Mouse (Mus musculus) limb, embryonic 13.5 days (tissue): ENCODE measurements around the gene Itgb6. TPM values are rescaled to one million over a fixed set of nuclear protein-coding genes. Genes with fewer than 3 reads are reported as not detected.

Source experiments
- ATAC-seq: fragments of 200-750 bp; cut with Nextera tagmentation; 2 replicates; pipeline ENCODE4 v1.8.0; 2017; ENCODE audit warnings: low read depth, moderate number of reproducible peaks, moderate TSS enrichment; ENCODE audit not compliant: low FRiP score
- H3K27ac ChIP-seq: fragments of 300-500 bp; sonication (generic); 2 replicates; pipeline ENCODE4 v1.5.1; 2015; ENCODE audit warnings: inconsistent platforms, mild to moderate bottlenecking, moderate library complexity
- H3K27me3 ChIP-seq: fragments of 300-500 bp; sonication (generic); 2 replicates; pipeline ENCODE4 v1.6.1; 2015; ENCODE audit warnings: mild to moderate bottlenecking, inconsistent platforms
- H3K36me3 ChIP-seq: fragments of 300-500 bp; sonication (generic); 2 replicates; pipeline ENCODE4 v1.6.1; 2015; ENCODE audit warnings: inconsistent platforms, mild to moderate bottlenecking, moderate library complexity
- H3K4me1 ChIP-seq: fragments of 300-500 bp; sonication (generic); 2 replicates; pipeline ENCODE4 v1.6.1; 2015; ENCODE audit warnings: inconsistent platforms
- H3K4me2 ChIP-seq: fragments of 300-500 bp; sonication (generic); replicated peaks from 2 replicates; pipeline ENCODE4 v1.6.1; 2015; ENCODE audit warnings: inconsistent platforms, mild to moderate bottlenecking, moderate library complexity
- H3K4me3 ChIP-seq: fragments of 300-500 bp; sonication (generic); 2 replicates; pipeline ENCODE4 v1.5.1; 2015; ENCODE audit warnings: moderate library complexity, mild to moderate bottlenecking, inconsistent platforms
- H3K9ac ChIP-seq: fragments of 300-500 bp; sonication (generic); 2 replicates; pipeline ENCODE4 v1.6.1; 2015; ENCODE audit warnings: mild to moderate bottlenecking, inconsistent platforms
- H3K9me3 ChIP-seq: fragments of 300-500 bp; sonication (generic); 2 replicates; pipeline ENCODE4 v1.6.1; 2016; ENCODE audit warnings: inconsistent platforms
- WGBS: fragments of 180-500 bp; shearing (Covaris S2); methylation state at CpG from one replicate; pipeline ENCODE4 v1.1.7; 2015; 5-methylcytosine and 5-hydroxymethylcytosine counted together
- polyA plus RNA-seq: library from polyadenylated mRNA; unstranded; fragments of >200 nt; fragmentation: Nextera tagmentation; extraction: Ambion mirVana; gene quantifications from 2 replicates; pipeline ENCODE4 v1.2.1, GENCODE M21; 2015

Itgb6 gene
- polyA plus RNA-seq, 1 experiment from 2014 or later, result 3.1 TPM

GRCm38 (mm10) chr2:60728902-60729585 lies 6.6 kb upstream of the Itgb6 start:
- Histone ChIP-seq H3K9me3 (no peaks in the 10 kb centered on the region), H3K27ac (no peak overlapping the region), H3K36me3 (no peaks in the 10 kb centered on the region), H3K9ac (no peak overlapping the region), H3K4me3 (no peak overlapping the region), H3K4me1 (peaks cover 20% of the 10 kb centered on the region), H3K4me2 (no peak overlapping the region), H3K27me3 (no peaks in the 10 kb centered on the region)
- ATAC-seq, result no peak
- WGBS, result 25% methylated on average over 10 of the region's 10 CpGs

DNA sequence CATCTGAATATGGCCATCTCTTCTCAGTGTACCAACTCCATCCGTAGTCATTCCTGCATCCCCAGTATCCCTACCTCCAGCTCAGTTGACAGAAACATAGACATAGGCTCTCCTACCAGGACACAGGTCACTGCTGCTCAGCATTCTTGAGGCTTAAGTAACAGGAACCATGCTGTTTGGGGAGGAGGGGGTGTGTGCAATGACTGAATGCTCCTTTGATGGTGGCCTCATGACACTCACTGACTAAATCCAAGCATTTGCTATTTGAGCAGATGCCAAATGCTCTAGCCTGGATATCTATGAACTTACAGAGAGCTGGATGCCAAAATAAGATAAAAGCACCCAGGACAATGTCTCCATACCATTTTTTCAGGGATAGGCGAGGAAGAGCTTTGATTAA lies 2.2 kb upstream of the Itgb6 start:
- H3K4me3 ChIP-seq, result no peak overlapping the region
- no peak for ATAC-seq
- H3K9ac ChIP-seq, result no peak overlapping the region
- H3K27me3 ChIP-seq, result no peaks in the 10 kb centered on the region
- H3K4me1 ChIP-seq, result peaks cover 13% of the 10 kb centered on the region
- H3K9me3 ChIP-seq, result no peaks in the 10 kb centered on the region
- H3K4me2 ChIP-seq, result no peak overlapping the region
- H3K36me3 ChIP-seq, result no peaks in the 10 kb centered on the region
- H3K27ac ChIP-seq, result no peak overlapping the region
- 77% methylated on average over 2 of the region's 2 CpGs for WGBS

- 89% methylated on average over 3 of the region's 3 CpGs for WGBS
- no peak overlapping the region; the same call in 1 of the 2 replicates for H3K27ac ChIP-seq
- no peak overlapping the region for H3K4me3 ChIP-seq
- no peaks in the 10 kb centered on the region for H3K36me3 ChIP-seq
- no peak overlapping the region for H3K9ac ChIP-seq
- H3K4me1 ChIP-seq, result no peaks in the 10 kb centered on the region
- no peaks in the 10 kb centered on the region for H3K27me3 ChIP-seq
- no peak for ATAC-seq
- H3K4me2 ChIP-seq, result no peak overlapping the region
- no peaks in the 10 kb centered on the region for H3K9me3 ChIP-seq
Measured at GRCm38 (mm10) chr2:60722967-60723366, 524 bp upstream of the Itgb6 start.

GRCm38 (mm10) chr2:60720906-60721305 lies 1.5 kb downstream of the Itgb6 start:
- Histone ChIP-seq H3K27me3 (peaks cover 4% of the 10 kb centered on the region; the same call in 1 of the 2 replicates), H3K36me3 (no peaks in the 10 kb centered on the region), H3K4me3 (no peak overlapping the region), H3K4me1 (peaks cover 5% of the 10 kb centered on the region; the same call in 1 of the 2 replicates), H3K4me2 (no peak overlapping the region), H3K27ac (no peak overlapping the region), H3K9ac (no peak overlapping the region), H3K9me3 (no peaks in the 10 kb centered on the region)
- 19% methylated on average over 5 of the region's 5 CpGs for WGBS
- no peak for ATAC-seq

DNA sequence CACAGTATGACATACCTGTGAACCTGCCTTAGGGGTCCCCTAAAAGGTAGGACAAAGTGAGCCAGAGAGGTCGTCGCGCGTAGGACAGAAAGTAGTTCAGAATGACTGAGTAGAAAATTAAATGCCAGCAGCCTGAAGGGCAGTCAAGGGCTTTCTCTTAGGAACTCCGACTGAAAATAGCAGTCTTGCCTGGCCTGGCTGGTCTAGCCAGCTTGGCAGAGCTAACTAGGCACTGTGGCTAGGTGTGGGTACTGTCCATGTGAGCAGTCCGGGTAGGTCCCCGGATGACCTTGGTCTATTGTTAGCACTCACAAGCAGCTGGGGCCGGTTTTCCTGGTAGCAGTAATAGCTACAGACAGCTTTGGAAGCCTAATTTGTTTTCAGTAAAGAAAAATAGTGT lies 2.2 kb downstream of the Itgb6 start:
- peaks cover 12% of the 10 kb centered on the region for H3K4me1 ChIP-seq
- H3K27me3 ChIP-seq, result peaks cover 4% of the 10 kb centered on the region; the same call in 1 of the 2 replicates
- no peaks in the 10 kb centered on the region for H3K36me3 ChIP-seq
- no peak overlapping the region for H3K9ac ChIP-seq
- no peak overlapping the region for H3K4me2 ChIP-seq
- no peak overlapping the region for H3K4me3 ChIP-seq
- H3K9me3 ChIP-seq, result no peaks in the 10 kb centered on the region
- no peak overlapping the region for H3K27ac ChIP-seq
- no peak for ATAC-seq
- WGBS, result 76% methylated on average over 8 of the region's 8 CpGs

DNA sequence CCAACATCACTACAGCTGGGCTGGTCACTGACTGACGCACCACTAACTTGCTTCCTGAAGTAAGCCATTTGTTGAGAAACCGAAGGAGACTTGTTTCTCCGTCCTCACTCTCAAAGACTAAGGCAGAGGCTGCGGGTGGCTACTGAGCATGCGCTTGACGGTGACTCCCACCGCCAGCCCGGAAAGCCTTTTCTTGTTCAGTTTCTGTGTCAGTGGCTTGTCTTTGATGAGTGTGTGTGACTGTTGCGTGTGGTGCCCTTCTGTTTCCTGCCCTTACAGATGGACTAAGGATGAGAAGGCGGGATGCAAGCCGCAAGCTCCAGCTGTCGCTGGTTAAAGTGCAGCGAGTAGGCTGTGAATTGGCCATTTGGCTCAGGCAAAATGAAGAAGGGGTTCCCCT lies 5.1 kb downstream of the Itgb6 start:
- Histone ChIP-seq H3K4me2 (peak overlapping the region; percentile 34; the same call in 1 of the 2 replicates), H3K4me1 (peaks cover 29% of the 10 kb centered on the region), H3K36me3 (no peaks in the 10 kb centered on the region), H3K9ac (no peak overlapping the region), H3K9me3 (no peaks in the 10 kb centered on the region), H3K27me3 (peaks cover 4% of the 10 kb centered on the region; the same call in 1 of the 2 replicates), H3K4me3 (no peak overlapping the region), H3K27ac (no peak overlapping the region)
- no peak for ATAC-seq
- 65% methylated on average over 13 of the region's 13 CpGs for WGBS

- peaks cover 4% of the 10 kb centered on the region; the same call in 1 of the 2 replicates for H3K27me3 ChIP-seq
- H3K9me3 ChIP-seq, result no peaks in the 10 kb centered on the region
- ATAC-seq, result no peak
- H3K4me3 ChIP-seq, result no peak overlapping the region
- H3K9ac ChIP-seq, result no peak overlapping the region
- H3K27ac ChIP-seq, result no peak overlapping the region
- no peak overlapping the region for H3K4me2 ChIP-seq
- no peaks in the 10 kb centered on the region for H3K36me3 ChIP-seq
- peaks cover 29% of the 10 kb centered on the region for H3K4me1 ChIP-seq
Measured at GRCm38 (mm10) chr2:60716549-60716948, 5.9 kb downstream of the Itgb6 start.

- 71% methylated on average over 13 of the region's 13 CpGs for WGBS
- H3K4me1 ChIP-seq, result peaks cover 29% of the 10 kb centered on the region
- no peak for ATAC-seq
Measured at GRCm38 (mm10) chr2:60715771-60716170, 6.7 kb downstream of the Itgb6 start.

DNA sequence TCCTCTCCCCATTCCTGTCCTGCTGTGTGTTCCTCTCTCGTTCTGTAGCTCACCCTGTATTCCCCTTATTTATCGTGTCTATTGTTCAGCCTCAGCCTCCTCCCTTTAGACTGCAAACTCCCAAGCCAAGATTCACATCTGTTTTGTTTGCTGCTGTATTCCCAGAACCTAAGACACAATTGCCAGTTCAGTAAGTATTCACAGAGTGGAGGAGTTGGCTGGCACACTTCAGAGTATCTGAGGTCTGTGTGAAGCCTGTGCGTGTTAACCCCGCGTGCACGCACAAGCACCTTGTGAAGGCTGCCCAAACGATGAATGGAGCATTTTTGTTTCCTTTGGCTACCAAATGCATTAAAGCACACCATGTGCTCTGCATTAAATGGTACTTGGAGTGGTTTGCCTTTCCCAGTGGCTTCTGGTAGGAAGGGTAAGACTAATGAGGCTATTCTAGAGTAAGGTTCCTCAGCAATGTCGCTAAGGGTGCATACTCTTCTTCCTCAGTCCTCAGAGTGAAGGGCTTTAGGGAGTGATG lies 7.4 kb downstream of the Itgb6 start:
- Histone ChIP-seq H3K4me3 (no peak overlapping the region), H3K9me3 (no peaks in the 10 kb centered on the region), H3K4me1 (peaks cover 29% of the 10 kb centered on the region), H3K27me3 (peaks cover 4% of the 10 kb centered on the region; the same call in 1 of the 2 replicates), H3K27ac (peak overlapping the region; percentile 44; the same call in 1 of the 2 replicates), H3K9ac (no peak overlapping the region), H3K4me2 (no peak overlapping the region), H3K36me3 (no peaks in the 10 kb centered on the region)
- 33% methylated on average over 8 of the region's 8 CpGs for WGBS
- ATAC-seq, result no peak

More at GRCm38 (mm10) chr2:60715771-60716170, 6.7 kb downstream of the Itgb6 start:
- Histone ChIP-seq H3K27ac (no peak overlapping the region), H3K36me3 (no peaks in the 10 kb centered on the region), H3K4me2 (no peak overlapping the region), H3K9me3 (no peaks in the 10 kb centered on the region), H3K4me3 (no peak overlapping the region), H3K9ac (no peak overlapping the region), H3K27me3 (peaks cover 4% of the 10 kb centered on the region; the same call in 1 of the 2 replicates)

DNA sequence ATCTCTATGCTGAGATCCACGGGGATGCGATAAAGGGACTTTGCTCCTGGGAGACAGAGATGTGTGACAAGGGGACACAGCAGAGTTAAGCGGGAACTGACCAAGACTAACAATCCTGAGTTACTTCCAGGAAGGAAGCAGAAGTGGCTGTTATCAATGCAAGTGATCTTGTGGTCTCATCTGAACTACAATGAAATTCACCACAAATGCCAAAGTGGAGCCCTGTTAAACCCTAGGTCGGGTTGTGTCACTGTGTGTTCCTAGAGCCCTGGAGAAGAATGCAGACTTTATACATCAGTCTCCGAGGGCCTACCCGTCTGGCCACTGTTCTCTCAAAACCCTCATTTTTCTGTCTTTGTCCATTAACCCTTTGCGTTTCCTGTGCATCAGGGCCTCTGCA lies 8.0 kb downstream of the Itgb6 start:
- 43% methylated on average over 7 of the region's 7 CpGs for WGBS
- H3K27ac ChIP-seq, result no peak overlapping the region
- no peak overlapping the region for H3K9ac ChIP-seq
- H3K4me3 ChIP-seq, result no peak overlapping the region
- H3K9me3 ChIP-seq, result no peaks in the 10 kb centered on the region
- H3K36me3 ChIP-seq, result no peaks in the 10 kb centered on the region
- H3K4me1 ChIP-seq, result peaks cover 29% of the 10 kb centered on the region
- no peak for ATAC-seq
- no peak overlapping the region for H3K4me2 ChIP-seq
- peaks cover 6% of the 10 kb centered on the region; the same call in 1 of the 2 replicates for H3K27me3 ChIP-seq

DNA sequence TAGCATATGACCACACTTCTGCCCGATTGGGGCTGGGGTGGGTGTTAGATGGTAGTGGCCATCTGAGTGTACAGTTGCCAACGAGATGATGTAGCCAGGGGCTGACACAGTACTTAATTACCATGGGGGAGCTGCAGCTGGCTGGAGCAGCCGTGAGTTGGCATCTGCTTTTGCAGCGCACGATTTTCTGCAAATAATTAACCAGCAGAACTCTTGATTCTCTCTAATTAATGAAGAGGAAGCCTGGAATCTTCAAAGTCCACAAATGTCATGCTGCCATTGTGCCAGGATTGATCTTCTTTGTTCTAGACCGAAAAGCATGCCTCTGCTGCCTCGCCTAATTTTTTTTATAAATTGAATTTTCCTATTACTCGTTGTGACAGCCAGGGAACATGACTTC lies 8.6 kb downstream of the Itgb6 start:
- no peak overlapping the region for H3K4me2 ChIP-seq
- no peaks in the 10 kb centered on the region for H3K9me3 ChIP-seq
- H3K27ac ChIP-seq, result no peak overlapping the region
- H3K4me1 ChIP-seq, result peaks cover 29% of the 10 kb centered on the region
- 25% methylated on average over 8 of the region's 8 CpGs for WGBS
- H3K4me3 ChIP-seq, result no peak overlapping the region
- peaks cover 6% of the 10 kb centered on the region; the same call in 1 of the 2 replicates for H3K27me3 ChIP-seq
- ATAC-seq, result no peak
- no peaks in the 10 kb centered on the region for H3K36me3 ChIP-seq
- H3K9ac ChIP-seq, result no peak overlapping the region

GRCm38 (mm10) chr2:60712891-60713290 lies 9.6 kb downstream of the Itgb6 start:
- Histone ChIP-seq H3K27ac (no peak overlapping the region), H3K4me3 (no peak overlapping the region), H3K4me1 (peaks cover 29% of the 10 kb centered on the region), H3K27me3 (peaks cover 6% of the 10 kb centered on the region; the same call in 1 of the 2 replicates), H3K4me2 (no peak overlapping the region), H3K36me3 (no peaks in the 10 kb centered on the region), H3K9me3 (no peaks in the 10 kb centered on the region), H3K9ac (no peak overlapping the region)
- WGBS, result 80% methylated on average over 5 of the region's 5 CpGs
- no peak for ATAC-seq
